Mouse (Mus musculus) A20 (cell line): ENCODE measurements around the gene Enc1.

Source experiments
- DNase-seq: peaks from one replicate; pipeline ENCODE4 v3.0.0-alpha.2; 2011; ENCODE audit warnings: low read depth, low spot score

Enc1 gene

DNA sequence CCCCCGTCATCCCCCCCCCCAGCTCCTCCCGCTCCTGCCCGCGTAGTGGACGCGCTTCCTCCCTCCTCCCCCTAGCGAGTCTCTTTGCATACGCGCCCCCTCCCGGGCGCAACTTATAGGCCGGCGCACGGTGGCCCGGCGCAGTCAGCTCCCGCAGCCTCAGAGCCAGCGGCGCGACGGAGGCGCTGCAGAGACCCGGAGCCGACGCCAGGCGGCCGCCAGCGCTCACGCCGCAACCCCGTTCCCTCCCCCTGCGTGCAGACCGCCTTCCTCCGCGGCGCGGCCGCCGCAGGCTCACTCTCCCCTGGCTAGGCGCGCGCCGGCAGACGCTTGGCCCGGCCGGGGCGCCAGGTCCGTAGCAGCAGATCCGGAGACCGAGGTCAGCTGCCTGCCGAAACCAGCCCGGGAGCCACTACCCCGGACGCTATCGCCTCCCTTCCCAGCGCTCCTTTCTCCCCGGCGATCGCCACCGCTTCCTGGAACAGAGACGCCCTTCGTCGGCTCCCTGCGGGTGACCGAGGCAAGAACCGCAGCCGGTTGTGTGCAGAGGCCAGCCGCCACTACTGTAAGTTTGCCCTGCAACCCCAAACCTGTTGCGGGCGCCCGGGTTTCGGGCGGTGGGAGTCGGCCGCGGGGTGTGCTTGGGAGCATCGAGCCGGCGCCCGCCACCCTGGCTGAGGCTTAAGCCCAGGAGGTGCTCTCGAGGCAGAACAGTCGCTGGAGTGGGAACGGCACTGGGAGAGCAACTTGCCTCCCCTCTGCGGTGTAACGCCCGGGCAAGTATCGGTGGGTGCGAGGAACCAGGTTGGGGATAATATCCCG is at the start of gene Enc1:
Gene Enc1 (plus strand): TSS at position 141 of the 822 bp plus-strand sequence.
- peak; percentile 85 for DNase-seq

DNA sequence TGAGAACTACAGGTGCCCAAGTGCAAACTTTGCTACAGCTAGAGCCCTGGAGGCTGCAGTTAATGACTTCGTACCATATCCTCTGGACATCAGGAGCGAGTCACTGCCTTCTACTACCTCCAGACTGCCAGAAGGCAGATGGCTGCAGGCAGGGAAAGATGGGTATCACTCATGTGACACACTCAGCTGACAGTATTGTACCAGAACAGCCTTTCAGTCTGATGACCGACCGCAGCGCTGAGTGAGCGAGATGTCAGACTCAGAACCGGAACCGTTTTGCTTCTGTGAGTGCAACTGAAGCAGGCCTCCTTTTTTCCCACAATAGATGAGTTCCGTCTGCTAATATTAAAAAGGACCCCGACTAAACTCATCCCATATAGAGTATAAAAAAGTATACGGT is 48.3 kb upstream of the Enc1 start:
- no peak for DNase-seq

DNA sequence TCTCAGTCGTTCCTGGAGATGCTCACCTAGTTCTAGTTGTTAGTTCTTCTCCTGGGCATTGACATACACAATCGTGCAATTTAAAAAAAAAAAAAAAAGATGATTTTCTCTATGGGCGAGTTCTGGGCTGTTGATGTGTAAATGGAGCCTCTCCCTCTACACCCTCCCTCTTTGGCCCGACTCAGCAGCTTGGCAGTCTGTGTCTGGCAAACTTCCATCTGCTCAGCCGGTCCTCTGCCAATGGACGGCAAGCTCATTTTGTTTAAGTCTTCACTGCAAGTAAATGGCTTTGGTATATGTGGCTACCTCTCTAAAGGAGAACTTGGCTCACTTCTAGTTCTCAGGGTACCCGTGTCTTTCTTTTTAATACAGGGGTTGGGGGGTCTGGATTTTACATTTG is 47.5 kb upstream of the Enc1 start:
- DNase-seq, result no peak

DNA sequence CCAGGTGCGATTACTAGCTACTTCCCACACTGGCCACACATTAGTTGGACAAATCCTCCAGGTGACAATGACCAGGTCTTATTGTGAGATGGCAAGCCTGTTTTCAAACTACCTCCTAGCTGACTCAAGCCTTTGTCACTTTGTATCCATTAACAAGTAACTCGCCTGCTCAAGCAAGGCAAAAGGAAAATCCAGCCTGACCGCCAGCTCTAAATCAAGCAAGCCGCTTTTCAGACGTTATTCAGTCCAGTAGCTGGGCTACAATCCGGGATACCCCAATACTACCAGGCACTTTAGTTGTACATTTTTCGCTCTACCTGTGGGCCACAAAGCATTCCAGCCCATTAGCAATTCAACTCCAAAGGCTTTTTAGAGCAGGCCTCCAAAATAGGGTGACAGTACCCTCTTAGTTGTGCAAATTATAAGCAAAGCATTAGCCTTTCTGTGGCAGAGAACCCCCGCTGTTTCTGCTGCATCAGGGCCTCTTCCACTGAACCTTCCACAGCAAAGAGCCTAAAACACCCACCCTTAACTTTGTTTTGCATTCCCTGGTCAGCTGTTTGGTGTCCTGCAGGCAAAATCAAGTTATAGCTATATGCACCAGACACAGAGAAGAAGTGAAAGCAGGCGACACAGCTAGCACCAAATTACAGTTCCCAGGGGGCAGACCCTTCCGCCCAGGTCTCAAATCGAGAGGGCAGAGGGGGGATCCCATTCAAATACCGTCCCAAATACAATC is 44.5 kb upstream of the Enc1 start:
- peak; percentile 88 for DNase-seq

DNA sequence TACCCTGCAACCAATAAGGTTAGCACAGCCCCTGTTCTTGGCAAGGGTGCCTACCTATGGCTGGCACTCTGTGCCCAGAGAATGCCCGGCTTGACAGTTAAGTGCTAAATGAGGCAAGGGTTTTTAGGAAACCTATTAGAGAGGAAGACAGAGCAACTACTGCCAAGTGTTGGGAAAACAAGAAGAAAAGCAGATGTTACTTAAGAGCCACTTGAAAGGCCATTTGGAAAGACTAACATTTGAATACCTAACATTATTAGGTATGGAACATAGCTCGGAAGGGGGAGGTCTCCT is 44.0 kb upstream of the Enc1 start:
- no peak for DNase-seq

DNA sequence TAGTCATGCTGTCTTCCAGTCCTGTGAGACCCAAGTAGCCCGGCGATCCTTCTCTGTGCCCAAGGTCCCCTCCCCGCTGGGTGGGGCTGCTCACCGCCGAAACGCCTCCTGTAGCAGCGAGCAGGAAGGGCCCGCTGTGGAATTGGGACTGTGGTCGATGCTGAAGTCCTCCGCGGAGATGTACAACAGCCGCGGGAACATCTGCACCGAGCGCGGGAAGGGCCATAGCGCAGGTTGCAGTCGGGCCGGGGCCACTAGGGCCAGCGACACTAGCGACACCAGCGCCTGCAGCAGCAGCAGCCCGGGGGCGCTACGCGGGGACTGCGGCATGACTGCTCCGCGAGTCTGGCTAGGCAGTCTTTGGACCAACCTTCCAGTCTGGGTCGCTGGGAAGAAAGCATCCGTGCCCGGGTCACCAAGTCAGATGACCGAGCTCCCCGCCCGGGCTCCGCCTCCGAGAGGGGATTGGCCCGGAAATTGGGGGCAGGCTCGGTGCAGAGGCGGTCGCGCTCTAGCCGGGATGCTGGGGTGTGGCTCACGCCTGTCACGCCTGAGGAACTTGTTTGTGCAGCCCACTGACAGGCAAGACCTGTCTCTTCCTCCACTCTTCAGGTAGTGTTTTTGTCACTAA is 42.9 kb upstream of the Enc1 start, which contains the start of gene Hexb:
Gene Hexb (minus strand): TSS at position 426 of the 631 bp plus-strand sequence.
- DNase-seq, result peak; percentile 94

DNA sequence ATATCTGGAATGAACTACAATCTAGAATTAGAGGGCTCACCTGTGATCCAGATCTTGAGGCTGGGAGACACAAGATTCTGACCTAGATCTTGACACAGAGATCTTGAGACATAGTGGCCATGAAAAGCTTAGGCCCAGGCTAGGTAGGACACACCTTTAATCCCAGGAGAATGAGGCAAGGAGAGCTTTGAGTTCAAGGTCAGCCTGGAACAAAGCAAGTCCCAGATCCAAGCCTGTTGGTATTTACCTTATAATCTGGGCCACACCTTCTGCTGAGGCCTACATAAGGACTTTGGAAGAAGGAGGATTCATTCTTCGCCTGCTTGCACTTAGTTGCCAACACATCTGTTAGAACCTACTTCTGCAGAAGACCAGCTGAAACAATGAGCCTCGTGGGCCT is 41.8 kb upstream of the Enc1 start:
- DNase-seq, result no peak

DNA sequence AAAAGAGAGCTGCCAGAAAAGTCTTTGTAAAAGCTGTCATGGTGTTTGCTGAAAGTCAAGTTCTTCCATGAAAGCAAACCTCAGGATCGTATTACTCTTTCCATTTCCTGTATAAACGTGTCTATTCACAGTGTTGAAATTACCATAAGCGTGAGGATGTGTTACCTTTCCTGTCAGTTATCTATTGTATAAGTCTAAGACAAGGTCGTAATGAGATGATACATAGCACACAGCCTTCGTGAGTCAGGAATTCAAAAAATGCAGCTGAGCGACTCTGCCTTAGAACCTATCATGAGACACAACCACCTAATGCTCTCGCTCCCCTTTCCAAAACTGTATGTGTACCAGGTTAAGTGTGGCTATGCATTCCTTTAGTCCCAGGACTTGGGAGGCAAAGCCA is 39.8 kb upstream of the Enc1 start:
- DNase-seq, result no peak

DNA sequence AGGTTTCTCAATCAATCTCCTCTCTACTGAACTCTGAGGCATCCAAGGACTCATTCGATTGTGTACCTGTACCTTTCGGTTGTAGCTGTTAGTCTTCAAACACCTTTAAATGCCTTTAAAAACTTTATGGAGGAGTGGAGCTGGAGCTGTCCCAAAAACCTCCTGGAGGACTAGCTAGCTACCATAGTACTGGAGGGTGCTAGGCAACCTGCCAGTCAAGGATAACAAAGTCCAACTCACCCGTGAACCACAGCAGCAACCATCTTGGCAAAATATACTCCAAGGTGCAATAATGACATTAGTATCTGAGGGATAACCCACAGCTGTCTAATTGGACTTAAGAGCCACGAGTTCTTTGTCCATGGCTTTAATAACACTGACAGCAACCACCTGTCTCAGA is 39.0 kb upstream of the Enc1 start:
- no peak for DNase-seq

DNA sequence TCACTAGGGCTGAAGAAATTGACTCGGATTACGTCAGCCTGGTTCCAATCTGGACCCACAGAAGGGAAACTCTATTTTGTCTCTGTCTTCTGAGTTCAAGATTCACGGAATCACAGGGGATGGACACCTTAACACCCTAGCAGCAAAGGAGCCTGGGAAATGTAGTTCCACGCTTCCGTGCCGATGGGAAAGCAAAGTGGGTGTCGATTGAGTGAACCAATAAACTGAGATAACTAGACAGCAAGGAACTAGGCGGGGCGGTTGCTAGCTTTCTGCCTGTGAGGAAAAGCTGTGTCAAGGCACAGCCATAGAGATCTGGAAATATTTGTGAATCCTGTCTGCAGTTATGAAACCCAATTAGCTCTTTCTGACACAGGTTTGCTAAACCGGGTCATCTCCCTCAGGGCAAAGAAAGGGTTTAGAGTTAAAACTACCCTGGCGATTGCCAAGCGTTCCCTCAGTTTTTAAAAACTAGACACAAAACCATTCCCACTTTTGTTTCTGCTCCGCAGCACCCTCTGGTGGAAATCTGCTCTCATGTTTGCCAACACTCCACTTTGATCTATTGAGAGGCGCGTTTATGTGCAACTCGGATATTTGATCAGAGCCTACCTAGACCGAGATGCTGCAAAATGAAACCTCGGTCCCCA is 35.7 kb upstream of the Enc1 start:
- DNase-seq, result peak; percentile 81

DNA sequence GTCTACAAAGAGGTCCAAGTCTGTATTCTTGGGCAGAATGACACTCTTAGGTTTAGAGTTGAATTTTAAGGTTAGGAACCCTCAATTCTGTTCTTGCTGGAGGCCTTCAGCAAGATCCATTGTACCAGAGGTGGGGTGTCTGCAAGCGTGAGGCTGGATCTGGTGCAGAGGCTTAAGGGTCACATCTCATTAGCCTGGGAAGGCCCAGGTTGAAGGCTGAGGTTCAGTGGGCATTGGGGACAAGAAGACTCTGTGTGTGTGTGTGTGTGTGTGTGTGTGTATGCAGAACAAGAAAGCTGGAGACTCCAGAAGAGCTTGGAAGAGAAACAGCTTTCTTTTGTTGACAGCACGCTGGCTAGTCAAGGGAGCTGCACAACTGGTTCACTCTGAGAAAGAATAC is 34.9 kb upstream of the Enc1 start:
- no peak for DNase-seq

DNA sequence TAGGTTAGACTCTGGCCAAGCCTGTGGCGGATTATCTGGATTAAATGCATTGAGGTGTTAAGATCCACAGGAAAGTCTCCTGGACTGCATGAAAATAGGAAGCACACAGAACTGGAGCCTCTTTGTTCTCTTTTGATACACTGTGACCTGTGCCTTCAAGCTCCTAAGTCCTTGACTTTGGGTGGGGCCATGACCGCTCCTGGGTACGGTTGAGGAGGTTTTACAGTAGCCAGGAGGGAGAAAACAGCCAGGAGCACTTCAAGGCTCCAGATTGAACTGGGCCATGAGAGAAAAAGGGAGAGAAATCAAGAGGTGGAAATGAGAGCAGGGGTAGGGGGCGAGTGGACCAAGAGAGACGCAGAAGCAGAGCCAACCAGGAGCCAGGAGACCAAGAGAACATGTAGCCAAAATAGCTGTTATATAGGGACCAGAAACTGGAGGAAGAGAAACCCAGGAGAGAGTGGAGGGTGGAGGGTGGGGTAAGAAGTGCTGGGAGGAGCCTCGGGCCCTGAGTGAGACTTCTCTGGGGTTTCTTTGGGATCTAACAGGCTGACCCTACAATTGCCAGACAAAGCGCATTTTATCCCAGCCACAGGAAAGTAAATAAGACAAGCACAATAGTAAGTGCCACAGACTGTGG is 33.3 kb upstream of the Enc1 start:
- DNase-seq, result no peak

DNA sequence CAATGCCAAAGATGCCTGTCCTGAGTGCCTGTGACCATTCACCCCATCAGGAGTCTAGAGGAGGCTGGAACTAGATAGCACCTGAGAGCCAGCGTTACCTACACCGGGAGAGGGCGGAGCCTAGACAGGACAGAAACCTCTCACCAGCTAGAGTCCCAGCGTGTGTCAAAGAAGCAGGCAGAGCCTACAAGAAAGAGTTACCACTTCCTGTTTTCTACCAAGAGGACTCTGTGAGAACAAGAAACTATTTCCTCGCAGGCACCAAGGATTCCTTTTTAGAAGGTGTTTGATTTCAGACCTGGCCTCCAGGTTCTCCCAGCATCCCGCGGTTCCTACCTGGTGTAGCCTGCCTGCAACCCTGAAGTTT is 32.8 kb upstream of the Enc1 start:
- peak; percentile 74 for DNase-seq

DNA sequence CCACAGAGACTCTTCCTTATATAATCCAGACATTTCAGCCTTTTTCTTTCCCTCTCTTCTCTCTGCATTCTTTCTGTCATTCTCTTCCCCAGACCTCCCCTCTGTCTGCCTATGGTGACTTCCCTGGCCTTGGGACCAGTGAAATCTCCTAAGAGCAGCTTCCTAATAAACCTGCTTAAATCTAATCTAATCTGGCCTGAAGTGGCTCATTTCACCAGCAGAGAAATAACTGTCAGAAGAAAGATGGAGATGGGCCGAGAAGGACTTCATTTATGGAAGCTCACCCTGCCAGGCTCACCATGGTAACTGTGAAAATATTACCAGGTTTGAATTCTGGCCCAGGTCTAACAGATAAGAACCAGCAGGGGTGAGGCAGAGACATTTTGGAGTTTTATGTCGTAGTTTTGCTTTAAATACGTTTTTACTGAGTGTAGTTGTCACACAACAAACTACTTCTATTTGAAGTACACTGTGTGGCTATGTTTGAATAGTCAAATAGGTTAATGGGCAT is 32.4 kb upstream of the Enc1 start:
- no peak for DNase-seq

DNA sequence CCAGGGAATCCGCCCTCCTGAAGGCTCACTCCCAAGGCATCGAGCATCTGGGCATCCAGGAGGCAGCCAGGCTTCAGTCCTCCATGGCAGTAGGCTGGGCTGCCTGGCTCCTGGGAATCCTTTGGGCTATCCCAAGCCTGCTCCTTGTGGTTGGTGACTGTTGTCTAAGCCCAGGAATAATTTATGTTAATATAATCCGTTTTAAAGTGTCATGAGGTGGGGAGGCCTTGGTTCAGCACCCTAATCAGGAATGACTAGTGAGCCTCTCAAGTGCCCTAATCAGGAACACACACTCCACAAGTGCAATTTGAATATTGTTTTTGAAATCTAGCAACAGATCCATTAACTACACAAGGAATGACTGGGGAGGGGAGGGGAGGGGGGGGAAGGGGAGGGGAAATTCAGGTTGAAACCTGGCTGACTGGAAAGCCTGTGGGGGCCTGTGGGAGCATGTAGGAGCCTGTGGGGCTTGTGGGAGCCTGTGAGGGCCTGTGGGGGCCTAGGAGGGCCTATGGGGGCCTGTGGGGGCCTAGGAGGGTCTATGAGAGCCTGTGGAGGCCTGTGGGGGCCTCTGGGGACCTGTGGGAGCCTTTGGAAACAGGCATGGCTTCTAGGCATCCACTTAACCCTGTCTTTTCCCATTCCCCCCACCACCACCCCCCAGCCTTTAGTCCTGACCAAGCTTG is 26.2 kb upstream of the Enc1 start:
- no peak for DNase-seq

DNA sequence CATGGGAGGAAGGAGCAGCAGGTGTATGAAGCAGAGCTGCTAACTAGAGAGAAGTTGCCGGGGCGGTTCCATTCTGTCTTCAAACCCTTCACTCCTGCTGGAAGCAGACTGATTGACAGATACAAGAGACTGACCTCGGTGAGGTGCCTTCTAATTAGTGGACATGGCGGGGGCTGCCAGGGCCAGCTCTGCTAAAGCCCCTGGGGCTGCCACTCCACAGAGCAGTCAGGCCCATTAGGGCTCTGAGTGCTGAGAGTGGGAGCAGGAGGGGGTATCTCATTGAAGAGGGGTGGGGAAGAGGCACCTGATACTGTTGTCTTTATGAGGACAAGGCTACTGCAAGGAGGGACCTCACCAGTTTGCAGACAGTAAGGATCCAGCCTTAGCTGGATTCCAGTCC is 25.3 kb upstream of the Enc1 start:
- DNase-seq, result no peak

DNA sequence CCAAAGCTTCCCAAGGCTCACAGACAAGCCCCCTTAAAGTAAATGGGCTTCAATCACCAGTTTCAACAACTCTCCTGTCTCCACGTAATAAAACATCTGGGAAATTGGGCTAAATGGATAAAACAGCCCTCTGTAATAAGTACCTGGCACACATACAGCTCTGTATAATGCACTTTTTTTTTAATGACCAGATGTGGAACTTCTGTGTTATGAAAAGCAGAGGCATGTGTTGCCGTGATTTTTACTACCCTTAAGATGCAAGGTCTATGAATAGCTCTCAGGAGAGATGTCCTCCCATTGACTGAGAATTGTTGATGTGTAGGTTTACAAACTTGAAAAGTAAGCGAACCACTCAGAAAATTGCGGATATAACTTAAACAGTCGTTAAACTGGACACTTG is 24.7 kb upstream of the Enc1 start:
- no peak for DNase-seq

DNA sequence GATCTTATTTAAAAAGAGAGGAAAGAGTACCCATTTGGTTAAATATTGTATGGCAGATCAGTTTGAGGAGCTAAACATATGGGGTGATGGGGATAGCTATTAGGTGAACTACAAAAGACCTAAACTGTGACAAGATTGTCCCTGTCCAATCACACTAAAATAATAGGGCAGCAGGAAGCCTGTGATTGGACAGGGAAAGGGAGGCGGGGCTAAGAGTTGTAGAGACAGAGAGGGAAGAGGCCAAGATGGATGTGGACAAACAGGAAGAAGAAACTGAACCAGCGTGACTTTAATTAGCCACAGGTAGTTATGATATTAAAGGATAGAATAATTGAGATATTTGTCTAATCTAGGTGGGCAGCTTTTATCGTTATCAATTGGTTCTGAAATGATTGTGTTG is 20.9 kb upstream of the Enc1 start:
- DNase-seq, result no peak

DNA sequence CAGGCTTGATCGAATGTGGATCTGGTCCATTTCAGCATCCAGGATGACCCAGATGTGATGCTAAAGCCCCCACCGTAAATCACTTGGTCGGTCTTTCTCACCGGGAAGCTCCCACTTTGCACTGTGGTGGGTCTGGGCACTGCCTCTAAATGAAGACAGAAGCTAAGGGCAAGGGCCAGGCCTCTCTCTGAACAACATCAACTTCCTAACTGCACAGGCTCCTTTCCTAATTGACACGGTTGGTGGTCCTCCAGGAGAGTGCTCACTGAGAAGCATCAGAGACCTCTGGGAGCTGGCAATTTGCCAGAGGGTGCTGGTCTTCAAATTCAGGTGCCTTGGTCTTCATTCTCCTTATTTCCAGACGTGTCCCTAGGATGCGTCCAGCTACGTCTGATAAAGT is 17.0 kb upstream of the Enc1 start:
- DNase-seq, result no peak

DNA sequence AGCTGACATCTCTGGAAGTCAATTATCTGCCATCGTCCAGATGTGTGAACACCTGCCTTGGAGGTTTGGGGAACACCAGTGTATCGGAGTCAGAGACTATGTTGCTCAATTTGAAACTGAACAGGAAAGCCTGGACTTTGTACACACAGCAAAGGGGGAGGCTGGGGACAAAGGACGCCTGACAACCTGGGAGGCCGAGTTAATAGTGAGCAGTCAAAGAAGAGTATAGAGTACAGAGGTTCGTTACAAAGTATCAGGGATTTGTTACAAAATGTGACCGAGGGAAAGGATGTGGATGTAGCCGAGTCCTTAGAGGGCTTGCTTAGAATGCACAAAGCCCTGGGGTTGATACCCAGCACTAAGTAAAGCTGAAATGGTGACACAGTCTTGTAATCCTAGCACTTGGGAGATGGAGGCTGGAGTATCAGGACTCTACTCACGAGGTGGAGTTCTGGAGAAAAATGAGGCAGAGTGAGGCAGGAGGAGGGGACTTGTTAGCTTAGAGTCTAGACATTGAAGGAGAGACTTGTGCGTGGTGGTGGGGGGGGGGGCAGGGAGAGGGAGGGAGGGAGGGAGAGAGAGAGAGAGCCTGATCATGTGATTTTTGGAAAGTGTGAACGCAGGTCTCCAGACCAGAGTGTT is 16.4 kb upstream of the Enc1 start:
- DNase-seq, result no peak

DNA sequence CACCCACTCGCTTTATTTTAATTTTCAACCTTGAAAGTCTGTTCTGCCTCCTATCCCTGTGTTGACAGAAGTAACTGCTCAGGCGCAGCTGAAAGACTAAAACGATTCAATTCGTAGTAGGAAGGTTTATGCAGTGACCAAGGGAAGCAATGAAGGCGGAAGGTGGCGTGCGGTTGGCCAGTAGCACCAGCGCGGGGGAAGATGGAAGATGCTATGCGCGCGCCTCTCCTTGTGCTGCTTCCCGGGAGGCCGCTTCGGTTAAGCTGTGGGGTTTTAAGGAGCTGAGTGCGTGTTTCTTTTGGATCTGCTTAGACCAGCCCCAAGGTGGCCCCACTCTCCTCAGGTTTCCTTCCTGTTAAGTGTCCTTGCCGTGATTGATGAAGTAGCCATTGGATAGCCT is 15.8 kb upstream of the Enc1 start:
- DNase-seq, result no peak
